Mouse (Mus musculus) CD4-positive helper T cell, adult 2 months (primary cell): ENCODE measurements at regions not wholly inside any gene's neighbourhood (a gene's known extent, or its start where the extent isn't known, plus 50 kb on each side); places are given as distances from the start of the nearest gene placed in this dataset.

Experiments used
- DNase-seq: peaks from one replicate; pipeline ENCODE4 v3.0.0-alpha.2; 2012; ENCODE audit warnings: low read depth, missing footprints, low spot score

DNA sequence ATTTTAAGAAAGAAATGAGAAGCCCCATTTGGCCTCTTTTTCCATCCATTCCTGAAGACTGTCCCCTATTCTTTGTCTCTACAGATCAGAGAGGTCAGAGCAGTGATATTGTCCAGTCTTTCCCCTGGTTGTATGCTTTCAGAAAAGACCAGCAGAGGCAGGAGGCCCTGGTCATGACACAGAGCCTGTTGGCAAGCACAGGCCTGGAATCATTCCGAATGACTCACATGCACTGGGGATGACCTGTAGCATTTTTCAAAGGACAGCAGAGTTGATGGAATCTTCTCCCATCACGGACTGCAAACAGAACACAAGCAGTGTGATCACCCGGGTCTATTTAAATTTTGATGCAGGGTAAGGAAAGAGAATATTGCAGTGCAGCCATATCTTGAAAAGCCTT is 50.2 kb upstream of the Nxt1 start:
- no peak for DNase-seq

DNA sequence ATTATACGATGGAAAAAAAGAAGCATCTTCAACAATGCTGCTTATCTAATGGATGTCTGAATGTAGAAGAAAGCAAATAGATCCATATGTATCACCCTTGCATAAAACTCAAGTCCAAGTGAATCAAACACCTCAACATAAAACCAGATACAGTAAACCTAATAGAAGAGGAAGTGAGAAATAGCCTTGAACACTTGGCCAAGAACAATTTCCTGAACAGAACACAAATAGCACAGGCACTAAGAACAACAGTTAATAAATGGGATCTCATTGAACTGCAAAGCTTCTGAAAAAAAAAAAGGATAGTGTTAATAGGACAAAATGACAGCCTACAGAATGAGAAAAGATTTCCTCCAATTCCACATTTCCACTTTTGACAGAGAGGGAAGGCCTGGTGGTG is 60.5 kb upstream of the Nxt1 start:
- no peak for DNase-seq

DNA sequence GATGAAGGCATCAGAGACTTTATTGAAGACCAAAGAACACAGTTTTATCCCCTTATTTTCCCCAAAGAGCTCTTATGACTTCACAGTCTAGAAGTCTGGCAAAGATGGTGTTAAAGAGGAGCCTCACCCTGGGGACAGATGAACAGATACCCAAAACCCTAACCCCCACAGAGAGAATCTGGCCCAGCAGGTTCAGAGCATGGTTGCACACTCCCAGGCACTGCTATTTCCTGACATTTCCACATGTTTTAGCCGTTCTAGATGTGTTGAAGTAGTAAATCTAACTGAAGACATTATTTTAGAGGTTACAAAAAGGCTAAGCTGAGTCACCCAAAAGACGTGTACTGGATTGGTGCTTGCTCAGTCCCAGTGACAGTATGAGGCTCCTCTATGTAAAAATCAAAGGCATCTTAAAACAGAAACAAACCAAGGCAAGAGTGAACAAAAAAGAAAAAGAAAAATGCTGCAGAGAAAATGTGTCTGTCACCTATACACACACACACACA is 66.9 kb upstream of the Nxt1 start:
- no peak for DNase-seq

DNA sequence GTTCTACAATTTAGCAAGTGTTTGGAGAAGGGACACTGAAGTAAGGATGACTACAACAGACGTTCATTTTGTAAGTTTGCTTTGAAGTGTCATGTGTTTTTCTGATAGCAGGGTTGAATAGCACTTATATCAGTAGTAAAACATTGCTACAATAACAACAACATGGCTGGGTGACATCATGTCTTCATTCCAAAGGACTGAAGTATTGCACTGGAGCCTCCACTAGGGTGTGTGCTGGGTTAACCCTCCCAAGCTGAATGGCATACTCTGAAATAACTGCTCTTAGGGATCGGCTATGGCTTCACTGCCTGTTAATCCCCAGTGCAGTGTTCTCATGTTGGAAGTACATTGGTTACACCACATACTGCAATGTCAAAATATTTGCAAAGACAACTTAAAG is 68.5 kb upstream of the Nxt1 start:
- no peak for DNase-seq

DNA sequence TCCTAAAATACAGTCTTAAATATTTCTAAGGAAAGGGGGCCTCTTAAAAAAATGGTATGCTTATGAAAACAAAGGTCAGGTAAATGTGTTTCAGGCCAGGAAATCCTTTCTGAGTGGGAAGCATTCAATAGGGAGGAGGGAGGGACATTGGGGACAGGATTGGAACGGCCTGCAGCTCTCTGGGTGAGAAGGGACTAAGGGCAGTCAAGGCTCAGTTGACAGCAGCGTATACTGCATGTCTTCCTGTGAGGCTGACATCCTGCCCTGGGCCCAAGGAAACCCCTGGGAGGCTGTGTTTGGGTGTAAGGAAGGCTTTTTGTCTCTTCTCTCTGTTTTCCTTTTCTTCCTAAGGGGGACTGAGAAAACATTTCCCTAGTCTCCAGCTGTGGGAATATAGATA is 69.1 kb upstream of the Nxt1 start:
- DNase-seq: no peak

DNA sequence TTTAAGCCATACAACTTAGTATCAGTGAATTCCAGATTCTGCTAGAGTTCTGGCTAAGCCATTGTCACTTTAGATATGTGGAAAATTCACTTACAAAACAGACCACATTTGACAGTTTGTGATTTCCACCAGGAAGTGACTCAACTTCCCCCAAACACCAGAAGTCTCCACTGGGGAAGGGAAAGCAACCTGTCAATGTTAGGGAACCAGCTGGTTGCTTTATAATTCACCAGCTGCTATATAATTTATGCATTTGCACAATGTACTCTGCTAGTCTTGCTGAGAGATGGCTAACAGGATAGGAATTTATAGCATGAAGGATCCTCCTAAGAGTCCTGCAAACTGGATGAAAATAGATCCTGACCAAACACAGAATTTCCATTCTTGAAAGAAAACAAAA is 72.9 kb upstream of the Nxt1 start:
- no peak for DNase-seq

DNA sequence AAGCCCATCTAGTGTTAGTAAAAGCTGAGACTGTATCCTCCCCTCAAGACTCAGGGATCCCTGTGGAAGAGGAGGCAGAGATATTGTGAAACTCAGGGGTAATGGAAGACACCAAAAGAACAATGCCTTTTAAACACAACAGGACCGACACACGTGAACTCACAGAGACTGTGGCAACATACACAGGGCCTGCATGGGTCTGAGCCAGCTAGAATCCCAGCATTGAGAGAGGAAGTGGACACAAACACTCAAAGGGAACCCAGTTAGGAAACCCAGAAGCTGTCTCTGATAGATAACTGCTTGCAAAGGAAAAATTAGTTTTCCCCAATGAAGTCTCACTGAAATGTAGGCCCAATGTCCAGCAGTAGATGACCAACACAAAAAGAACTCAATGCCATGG is 75.4 kb upstream of the Nxt1 start:
- DNase-seq: no peak

DNA sequence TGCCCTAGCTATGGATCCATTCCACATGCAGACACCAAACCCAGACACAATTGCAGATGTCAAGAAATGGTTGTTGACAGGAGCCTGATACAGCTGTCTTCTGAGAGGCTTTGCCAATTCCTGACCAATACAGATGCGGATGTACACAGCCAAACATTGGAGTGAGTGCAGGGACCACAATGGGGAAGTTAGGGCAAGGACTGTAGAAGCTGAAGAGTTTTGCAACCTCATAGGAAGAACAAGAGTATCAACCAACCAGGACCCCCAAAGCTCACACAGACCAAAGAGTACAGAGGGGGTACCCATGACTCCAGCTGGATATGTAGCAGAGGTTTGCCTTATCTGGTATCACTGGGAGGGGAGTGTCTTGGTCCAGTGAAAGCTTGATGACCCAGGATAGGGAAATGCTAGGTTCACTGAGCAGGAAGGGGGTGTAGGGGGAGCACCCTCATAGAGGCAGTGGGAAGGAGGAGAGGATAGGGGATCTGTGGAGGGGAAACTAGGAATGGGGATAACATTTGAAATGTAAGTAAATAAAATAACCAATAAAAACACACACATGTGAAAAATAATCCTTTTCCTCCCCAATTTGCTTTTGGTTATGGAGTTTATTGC is 86.6 kb upstream of the Nxt1 start:
- DNase-seq: no peak

DNA sequence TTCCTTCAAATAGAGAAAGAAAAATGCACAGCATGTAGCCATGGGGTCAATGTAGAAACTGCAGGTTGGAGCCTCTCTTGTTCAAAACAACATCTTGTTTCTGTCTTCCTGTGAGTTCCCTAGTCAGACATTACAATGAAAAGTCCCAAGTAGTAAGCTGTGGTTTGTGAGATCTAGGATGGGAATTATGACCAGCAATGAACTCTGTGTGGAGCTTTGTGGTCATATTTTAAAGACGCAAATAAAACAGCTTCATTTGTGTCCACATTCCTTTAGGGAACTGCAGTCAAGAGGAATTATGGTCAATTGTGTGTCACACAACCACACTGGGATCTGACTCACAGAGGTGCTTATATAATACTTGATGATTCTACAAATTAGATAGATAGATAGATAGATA is 90.2 kb upstream of the Nxt1 start:
- DNase-seq: no peak

DNA sequence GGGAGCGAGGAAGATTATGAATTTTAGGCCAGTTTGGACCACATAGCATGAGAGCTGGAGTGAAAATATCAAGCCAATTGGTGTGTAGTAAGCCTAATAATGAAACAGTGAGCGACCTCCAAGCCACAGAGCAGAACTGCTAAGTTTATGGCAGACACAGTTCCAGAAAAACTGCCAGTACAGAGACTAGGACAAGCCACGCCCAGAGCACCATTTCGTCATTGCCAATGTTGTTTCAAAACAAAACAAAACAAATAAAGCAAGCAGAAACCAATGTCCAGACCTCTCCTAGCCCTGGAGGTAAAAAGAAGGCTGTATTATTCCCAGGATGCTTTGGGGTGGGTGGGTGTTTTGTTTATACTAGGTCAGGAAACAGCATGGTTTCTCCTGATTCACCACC is 90.7 kb upstream of the Nxt1 start:
- no peak for DNase-seq

DNA sequence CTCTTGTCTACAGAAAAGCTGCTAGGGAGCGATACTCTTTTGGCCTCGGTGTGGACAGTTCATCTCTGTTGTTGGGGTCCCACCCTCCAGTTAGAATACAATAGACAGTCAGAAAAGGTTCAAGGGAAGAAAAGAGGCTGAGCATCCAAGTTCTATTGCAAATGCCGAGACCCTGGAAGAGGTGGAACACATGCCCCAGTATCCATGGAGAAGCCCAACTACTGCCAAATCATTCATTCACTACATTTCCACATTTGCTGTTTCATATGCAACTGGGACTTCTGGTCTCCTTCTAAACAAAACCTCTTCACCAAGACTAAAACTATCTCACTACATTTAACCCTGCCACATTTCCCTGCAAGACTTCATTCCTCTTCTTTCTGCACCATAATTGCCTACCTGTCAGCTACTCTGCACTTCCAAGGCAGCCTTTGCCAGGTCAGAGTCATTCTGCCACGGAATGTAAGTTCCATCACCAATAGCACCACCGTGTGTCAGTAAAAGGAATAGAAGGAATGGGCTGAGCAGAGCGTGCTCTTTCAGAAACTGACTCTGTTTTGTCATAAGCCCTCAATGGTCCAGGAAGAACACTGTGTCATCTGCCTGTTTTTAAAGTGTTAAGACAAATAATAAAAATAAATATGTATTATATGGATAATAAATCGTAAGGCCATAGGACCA is 92.0 kb upstream of the Nxt1 start:
- no peak for DNase-seq

DNA sequence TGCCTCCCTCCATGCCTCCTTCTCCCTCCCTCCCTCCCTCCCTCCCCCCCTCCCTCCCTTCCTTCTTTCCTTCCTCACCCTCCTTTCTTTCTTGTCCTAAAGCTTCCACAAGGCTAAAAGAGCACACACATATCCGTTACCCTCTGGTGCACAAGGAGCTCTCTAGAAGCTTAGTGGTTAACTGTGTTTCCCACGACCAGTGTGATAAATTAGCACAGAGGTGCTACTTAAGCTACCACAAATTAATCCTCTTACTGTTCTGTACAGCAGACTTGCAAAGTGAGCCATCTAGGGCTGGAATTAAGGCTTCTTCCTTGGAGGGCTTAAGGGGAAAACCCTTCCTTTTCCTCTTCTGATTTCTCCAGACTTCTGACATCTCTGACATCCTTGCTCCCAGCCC is 92.8 kb upstream of the Nxt1 start:
- DNase-seq: no peak

DNA sequence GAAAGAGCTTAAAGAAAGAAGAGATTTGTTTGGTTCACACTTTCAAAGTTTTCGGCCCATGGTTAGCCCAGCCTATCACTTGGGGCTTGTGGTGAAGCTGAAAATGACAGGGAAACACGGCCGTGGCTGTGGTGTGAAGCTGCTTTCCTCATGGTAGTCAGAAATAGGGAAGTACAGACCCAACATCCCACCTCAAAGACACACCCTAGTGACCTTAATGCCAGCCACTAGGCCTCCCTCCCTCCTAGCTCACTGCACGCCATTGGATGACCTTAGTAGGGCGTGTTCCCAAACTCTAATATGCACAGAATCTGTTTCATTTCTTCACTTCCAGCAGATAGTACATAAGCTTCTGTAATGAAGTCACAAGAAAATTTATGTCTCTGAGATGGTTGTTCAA is 93.4 kb upstream of the Nxt1 start:
- no peak for DNase-seq

DNA sequence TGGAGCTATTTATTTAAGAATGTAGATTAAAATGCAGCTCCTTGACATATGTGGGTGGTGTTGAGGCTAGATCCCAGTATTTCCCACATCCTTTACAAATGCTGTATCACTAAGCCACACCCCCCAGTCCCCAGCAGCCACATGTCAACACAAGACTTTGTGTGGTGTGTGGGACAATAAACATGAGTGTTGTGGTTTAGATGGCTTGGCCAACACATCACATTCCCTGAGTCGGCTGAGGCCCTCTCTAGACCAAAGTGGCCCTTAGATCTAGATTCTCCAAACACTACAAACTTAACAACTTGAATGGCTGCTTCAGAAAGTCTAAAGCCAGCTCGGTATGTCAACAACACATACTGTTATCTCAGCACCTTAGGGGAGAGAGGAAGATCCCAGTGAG is 94.2 kb upstream of the Nxt1 start:
- no peak for DNase-seq

DNA sequence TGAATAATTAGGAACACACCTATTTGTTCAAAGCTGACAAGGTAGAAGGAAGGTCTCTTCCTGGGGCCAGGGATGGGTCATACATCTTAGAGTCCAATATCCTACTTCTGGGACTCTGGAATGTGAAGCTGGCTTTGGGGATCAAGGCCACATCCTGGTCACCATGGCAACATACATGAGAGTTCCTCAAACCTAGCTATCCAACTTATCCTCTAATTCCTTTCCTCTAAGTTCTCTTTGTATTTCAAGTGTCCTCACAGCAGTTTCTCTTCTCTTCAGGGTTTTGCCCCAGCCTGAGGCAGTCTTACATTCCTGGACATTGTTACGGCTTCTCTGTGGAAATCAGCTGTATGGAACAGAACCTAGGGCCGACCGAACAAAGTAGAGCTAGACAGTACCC is 97.0 kb upstream of the Nxt1 start:
- no peak for DNase-seq

DNA sequence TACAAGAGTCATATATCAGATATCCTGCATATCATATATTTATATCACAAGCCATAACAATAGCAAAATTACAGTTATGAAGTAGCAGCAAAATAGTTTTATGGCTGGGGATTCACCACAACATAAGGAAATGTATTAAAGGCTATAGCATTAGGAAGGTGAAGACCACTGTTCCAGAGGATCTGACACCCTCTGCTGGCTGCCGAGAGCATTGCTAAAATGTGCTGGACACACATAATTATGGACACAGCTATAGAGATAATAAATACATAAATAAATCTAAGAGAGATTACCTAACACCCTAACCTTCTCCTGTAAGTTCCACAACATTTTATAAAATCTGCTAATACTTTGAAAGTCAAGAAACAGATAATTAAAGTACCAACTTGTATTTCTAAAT is 100.2 kb upstream of the Nxt1 start:
- DNase-seq: no peak

DNA sequence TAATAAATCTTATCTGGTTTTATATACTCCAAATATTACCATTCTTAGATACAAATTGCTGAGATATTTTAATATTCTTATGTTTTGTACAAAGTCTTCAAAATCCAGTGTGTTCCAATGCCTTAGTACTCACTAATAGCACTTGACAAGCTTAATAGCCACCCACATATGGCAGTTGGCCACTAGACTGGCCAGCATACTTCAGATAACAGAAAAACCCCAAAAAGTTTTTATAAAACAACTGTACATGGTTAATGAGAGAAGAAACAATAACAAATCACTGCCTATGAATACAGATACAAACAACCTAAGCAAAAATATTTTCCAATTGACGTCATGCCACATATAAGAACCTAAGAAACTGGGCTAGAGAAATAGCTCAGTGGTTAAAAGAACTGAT is 100.8 kb upstream of the Nxt1 start:
- DNase-seq: no peak

DNA sequence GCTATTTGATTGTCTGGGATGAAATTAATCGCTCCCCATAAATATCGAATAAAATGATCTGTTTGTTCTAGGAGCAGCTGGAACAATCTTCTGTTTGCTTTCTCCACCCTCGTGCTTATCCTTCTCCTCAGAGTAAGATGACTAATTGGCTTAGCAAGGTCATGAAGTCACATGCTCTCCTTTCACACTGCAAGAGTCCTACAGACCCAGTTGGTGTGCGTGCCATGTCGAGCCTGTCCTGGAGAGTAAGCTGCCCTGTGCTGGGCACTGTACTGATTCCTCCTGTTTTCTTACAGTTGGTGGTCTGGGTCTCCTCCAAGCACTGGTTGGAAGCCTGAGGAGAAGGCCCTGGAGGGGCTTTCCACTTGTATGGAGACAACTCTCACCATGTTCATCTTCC is 101.4 kb upstream of the Nxt1 start:
- no peak for DNase-seq

DNA sequence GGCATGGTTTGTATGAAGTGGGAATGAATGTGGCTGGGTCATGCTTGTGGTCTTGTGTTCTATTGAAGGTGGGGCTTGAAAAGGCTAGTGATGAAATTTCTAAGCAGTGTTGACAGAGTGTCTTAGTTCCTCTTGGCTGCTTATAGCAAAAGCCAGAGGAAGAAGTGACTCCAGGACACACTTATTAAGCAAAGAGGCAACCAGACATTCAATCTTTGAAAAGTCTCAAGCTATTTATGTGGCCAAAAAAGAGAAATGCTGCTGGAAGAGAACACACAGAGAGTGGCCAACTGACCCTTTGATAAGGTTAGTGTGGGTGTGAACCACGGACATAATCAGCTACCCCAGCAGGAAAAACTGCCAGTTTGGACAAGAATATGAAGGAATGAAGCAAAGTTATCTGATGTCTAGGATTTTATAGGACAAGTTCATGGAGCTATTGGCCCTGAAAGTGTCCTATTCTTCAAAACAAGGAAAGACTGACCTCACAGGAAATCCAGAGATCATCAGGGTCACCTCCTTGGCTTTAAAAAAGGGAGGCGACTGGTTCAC is 104.4 kb upstream of the Nxt1 start:
- no peak for DNase-seq

DNA sequence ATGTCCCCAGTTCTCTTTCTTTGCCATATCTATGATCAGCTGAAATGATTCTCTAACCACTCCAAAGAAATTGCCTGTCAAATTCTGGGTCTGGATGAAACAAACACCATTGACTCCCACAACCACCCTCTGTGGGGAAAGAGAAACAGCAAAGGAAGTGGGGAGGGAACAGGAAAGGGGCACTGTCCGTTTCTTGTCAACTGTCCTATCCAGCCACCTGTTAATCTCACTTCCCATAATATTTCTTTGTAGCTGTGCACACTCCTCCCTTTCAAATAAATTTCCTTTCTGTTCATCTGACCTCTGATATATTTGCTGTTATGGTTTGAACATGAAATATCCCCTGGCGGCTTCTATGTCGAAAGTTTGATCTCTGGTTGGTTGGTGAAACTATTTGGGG is 109.0 kb upstream of the Nxt1 start:
- no peak for DNase-seq

DNA sequence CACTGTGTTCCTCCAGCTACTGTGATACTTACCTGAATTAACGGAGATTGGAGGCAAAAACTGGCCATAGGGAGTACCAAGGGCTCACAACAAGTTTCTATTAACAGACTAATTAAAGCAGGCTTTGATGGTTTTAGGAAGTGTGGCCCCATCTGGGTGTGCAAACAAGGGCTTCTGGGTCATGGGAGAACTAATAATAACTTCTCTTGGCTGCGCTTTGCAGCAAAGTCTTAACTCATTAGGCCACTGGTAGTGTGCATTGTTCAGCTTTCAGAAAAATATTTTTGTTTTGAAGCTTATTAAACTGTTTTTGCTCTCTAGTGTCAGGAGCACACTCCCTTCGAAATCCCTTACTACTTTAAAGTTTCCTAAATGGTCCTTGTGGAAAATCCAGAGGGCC is 110.4 kb upstream of the Nxt1 start:
- no peak for DNase-seq

DNA sequence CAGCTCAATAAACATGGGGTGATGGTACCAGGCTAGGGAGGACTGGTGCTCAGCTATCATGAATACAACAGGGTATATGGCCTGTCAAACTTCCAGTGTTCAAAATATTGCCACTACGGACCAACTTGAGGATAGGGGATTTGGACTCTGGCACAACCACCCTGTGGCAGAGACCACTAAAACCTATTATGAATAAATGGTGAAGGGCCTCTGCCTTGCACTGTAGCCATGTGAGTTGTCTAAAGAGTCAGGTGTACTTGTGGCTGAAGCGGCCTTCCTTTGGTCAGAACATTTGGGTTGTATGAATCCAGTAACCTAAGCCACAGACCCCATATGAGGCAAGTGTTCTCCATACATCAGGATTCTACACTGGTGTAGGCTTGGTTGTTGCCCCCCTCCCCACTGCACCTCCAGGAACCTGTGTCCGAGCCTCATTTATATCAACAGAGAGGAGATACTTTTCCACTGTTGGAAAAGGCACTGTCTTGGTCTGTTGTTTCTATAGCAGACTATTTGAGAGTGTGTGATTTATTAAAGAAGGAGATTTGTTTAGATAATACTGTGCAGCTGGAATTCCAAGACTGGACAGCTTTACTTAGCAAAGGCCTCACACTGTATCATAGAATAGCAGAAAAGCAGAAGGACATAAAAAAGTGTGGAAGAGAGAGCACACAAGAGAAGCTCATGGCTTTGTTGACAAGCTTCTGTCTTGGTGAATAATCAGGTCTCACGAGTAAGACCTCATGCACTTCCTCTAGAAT is 112.2 kb upstream of the Nxt1 start:
- no peak for DNase-seq

DNA sequence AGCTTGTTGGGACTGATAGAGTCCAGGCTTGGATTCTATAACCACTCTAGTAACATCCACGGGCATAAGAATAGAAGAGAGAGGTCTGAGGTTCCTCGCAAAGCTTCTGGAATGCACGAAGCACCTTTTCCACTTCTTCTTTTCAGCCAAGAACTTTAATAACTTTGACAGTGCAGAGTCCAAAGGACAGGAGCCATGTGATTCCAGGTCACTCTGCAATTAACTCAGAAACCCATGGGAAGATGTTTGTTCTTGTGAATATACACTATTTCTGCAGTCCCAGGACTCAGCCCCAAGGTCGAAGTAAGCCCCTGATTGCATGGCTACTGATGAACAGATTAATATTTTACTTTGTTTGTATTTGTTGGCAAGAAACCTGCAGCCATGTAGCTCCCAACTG is 113.0 kb upstream of the Nxt1 start:
- DNase-seq: no peak
